Mouse (Mus musculus) cortical plate, adult 2 months (tissue): Measurements from ENCODE around the gene Dnal1. TPM values are rescaled to one million over a fixed set of nuclear protein-coding genes. Genes with fewer than 3 reads are reported as not detected.

ENCODE experiments used
- H3K27ac ChIP-seq: fragments of 200-500 bp; 2 replicates; pipeline ENCODE4 v1.5.1; 2012; ENCODE audit warnings: low read length, control low read depth, inconsistent platforms; ENCODE audit not compliant: insufficient read depth
- H3K4me1 ChIP-seq: fragments of 200-500 bp; 2 replicates; pipeline ENCODE4 v1.6.1; 2011; ENCODE audit warnings: low read length; ENCODE audit not compliant: control insufficient read depth, insufficient read depth
- H3K4me3 ChIP-seq: fragments of 200-500 bp; 2 replicates; pipeline ENCODE4 v1.5.1; 2011; ENCODE audit warnings: mild to moderate bottlenecking, low read length, control low read depth; ENCODE audit not compliant: insufficient read depth
- CTCF ChIP-seq: fragments of 200-500 bp; IDR thresholded peaks from 2 replicates; pipeline ENCODE4 v1.5.1; 2011; ENCODE audit warnings: mild to moderate bottlenecking, control low read depth, low read length; ENCODE audit not compliant: insufficient read depth; ENCODE audit errors: extremely low read depth
- POLR2A ChIP-seq: fragments of 200-500 bp; IDR thresholded peaks from 2 replicates; pipeline ENCODE4 v1.6.1; 2011; ENCODE audit warnings: mild to moderate bottlenecking, low read length, control low read depth; ENCODE audit not compliant: insufficient read depth; ENCODE audit errors: extremely low read depth
- polyA plus RNA-seq: library from polyadenylated mRNA; depleted of rRNA; stranded (reverse); fragments of >200 nt; gene quantifications from 2 replicates; pipeline ENCODE4 v1.2.3, GENCODE M21; 2012; rRNA removed

Dnal1 gene
- polyA plus RNA-seq, 1 experiment: 48.0 TPM

DNA sequence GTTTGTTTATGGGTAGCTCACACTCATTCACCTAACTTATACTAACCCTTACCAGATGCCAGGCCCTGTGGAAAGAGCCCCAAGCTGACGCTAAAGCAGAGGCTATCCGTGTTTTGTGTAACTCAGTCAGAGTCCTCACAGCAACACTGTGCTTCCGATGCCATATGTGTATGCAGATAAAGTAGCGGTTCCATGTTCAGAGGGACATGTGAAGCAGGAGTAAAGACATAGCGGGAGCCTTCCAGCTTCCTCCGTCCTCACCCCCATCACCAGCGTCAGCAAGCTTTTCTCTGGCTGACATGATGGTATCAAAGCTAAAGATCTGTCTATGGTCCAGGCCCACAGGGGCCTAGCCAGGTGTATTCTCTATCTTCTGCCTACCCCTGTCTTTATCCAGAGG lies 77.0 kb downstream of the Dnal1 start:
- Histone ChIP-seq H3K27ac (no peak overlapping the region), H3K4me3 (no peak overlapping the region), H3K4me1 (peaks cover 17% of the 10 kb centered on the region)
- TF ChIP-seq POLR2A (no peak), CTCF (no peak)

DNA sequence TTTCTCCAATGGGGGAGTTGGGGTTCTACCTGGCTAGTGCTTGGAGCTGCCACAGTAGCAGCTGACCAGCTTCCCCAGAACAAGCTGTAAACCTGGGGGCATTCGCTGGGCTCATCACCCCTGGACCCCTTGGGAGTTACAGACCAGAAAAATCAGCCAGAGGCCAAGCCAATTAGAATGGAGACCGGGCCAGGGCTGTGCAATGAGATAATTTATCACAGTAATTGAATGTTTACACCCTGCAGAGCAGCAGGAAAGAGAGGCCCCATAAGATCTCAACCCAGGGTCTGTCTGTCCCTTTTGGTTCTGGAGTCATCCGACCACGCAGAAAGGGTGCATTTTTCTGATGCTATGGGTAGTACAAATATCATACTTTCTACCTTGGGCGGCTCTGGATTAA lies 77.6 kb downstream of the Dnal1 start:
- H3K4me1 ChIP-seq: peaks cover 17% of the 10 kb centered on the region
- peak overlapping the region; percentile 42; the same call in 1 of the 2 replicates for H3K4me3 ChIP-seq
- H3K27ac ChIP-seq: no peak overlapping the region
- TF ChIP-seq POLR2A (no peak), CTCF (no peak)

GRCm38 (mm10) chr12:84192280-84192679 lies 78.1 kb downstream of the Dnal1 start:
- TF ChIP-seq CTCF (no peak), POLR2A (no peak)
- H3K27ac ChIP-seq: no peak overlapping the region

GRCm38 (mm10) chr12:84192741-84193641 lies 78.8 kb downstream of the Dnal1 start:
- H3K27ac ChIP-seq: peak overlapping the region; percentile 66
- H3K4me3 ChIP-seq: peak overlapping the region; percentile 42
- H3K4me1 ChIP-seq: peaks cover 12% of the 10 kb centered on the region
- TF ChIP-seq POLR2A: no peak
- no peak for TF ChIP-seq CTCF

More at GRCm38 (mm10) chr12:84192280-84192679, 78.1 kb downstream of the Dnal1 start:
- peaks cover 17% of the 10 kb centered on the region for H3K4me1 ChIP-seq
- peak overlapping the region; percentile 42 for H3K4me3 ChIP-seq

- Histone ChIP-seq H3K27ac (peak overlapping the region; percentile 66), H3K4me1 (peaks cover 6% of the 10 kb centered on the region; the same call in 1 of the 2 replicates), H3K4me3 (peak overlapping the region; percentile 42)
- no peak for TF ChIP-seq CTCF
- peak; percentile 83 for TF ChIP-seq POLR2A
These were observed 79.7 kb downstream of the Dnal1 start for GRCm38 (mm10) chr12:84193642-84194399.

GRCm38 (mm10) chr12:84194400-84195109 lies 80.4 kb downstream of the Dnal1 start:
- H3K4me3 ChIP-seq: peak overlapping the region; percentile 42; the same call in 1 of the 2 replicates
- no peak overlapping the region for H3K27ac ChIP-seq
- TF ChIP-seq POLR2A: no peak
- TF ChIP-seq CTCF: no peak
- peaks cover 4% of the 10 kb centered on the region; the same call in 1 of the 2 replicates for H3K4me1 ChIP-seq

DNA sequence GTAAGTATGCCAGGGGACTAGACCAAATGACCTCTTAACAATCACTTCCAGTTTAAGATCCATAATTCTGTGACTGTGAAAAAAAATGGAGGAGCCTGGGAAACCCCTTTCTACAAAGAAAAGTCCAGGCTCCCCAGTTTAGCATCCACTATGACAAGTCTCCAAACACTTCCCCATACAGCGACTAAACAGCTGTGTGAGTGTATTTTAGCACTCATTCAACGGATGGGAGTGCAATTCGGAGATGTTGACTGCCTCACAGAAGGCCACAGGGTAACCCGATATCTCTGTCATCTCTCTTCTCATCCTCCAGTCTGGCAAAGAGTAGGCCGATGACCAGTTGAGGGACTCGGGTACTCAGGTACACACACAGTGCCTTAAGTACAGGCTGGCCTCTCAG lies 81.0 kb downstream of the Dnal1 start:
- peaks cover 3% of the 10 kb centered on the region; the same call in 1 of the 2 replicates for H3K4me1 ChIP-seq
- TF ChIP-seq POLR2A (no peak), CTCF (no peak)
- H3K4me3 ChIP-seq: no peak overlapping the region
- H3K27ac ChIP-seq: no peak overlapping the region

Other genes starting within 250 kb of the Dnal1 start
- 69.6 and 74.6 TPM in 2 replicates for gene Numb, start 192.4 kb upstream of the Dnal1 start, polyA plus RNA-seq
- 11.5 and 11.8 TPM in 2 replicates for gene Riox1, start 163.8 kb upstream of the Dnal1 start, polyA plus RNA-seq
- gene Heatr4, start 129.5 kb upstream of the Dnal1 start, polyA plus RNA-seq: 0.02 and 0.04 TPM in 2 replicates
- gene Acot2, start 126.5 kb upstream of the Dnal1 start, polyA plus RNA-seq: 7.3 and 8.0 TPM in 2 replicates
- gene Acot1, start 104.9 kb upstream of the Dnal1 start, polyA plus RNA-seq: 15.5 and 16.4 TPM in 2 replicates
- gene Acot4, start 76.0 kb upstream of the Dnal1 start, polyA plus RNA-seq: 1.5 and 1.9 TPM in 2 replicates
- not detected in 2 replicates for gene Gm49366, start 75.4 kb upstream of the Dnal1 start, polyA plus RNA-seq
- 1.3 and 1.9 TPM in 2 replicates for gene Acot3, start 62.2 kb upstream of the Dnal1 start, polyA plus RNA-seq
- 4.1 and 4.2 TPM in 2 replicates for gene Acot5, start 45.0 kb upstream of the Dnal1 start, polyA plus RNA-seq
- 5.0 TPM in 2 replicates for gene Acot6, start 13.7 kb upstream of the Dnal1 start, polyA plus RNA-seq
- 3.0 and 3.7 TPM in 2 replicates for gene Pnma1, start 34.1 kb downstream of the Dnal1 start, polyA plus RNA-seq
- gene Elmsan1, start 104.5 kb downstream of the Dnal1 start, polyA plus RNA-seq: 6.9 and 7.3 TPM in 2 replicates
- 30.3 and 31.0 TPM in 2 replicates for gene Ptgr2, start 170.9 kb downstream of the Dnal1 start, polyA plus RNA-seq
- 36.0 and 36.4 TPM in 2 replicates for gene Zfp410, start 202.5 kb downstream of the Dnal1 start, polyA plus RNA-seq
- gene Coq6, start 247.3 kb downstream of the Dnal1 start, polyA plus RNA-seq: 31.7 and 33.2 TPM in 2 replicates
- gene Fam161b, start 247.5 kb downstream of the Dnal1 start, polyA plus RNA-seq: 14.6 and 15.6 TPM in 2 replicates